Mouse (Mus musculus): ENCODE data around the gene Ndufs4. TPM values are rescaled to one million over a fixed set of nuclear protein-coding genes. Genes with fewer than 3 reads are reported as not detected.
A peak's percentile ranks its signal among the peaks of the same experiment; 100 is the strongest.

The Ndufs4 gene
- 263 and 269 TPM in 2 replicates for polyA plus RNA-seq (2015; fragmentation: Nextera tagmentation; extraction: Ambion mirVana)

GRCm38 (mm10) chr13:114388211-114388965 is at the start of gene Ndufs4:
Gene Ndufs4 (minus strand): TSS chr13:114388258.
- H3K4me3 ChIP-seq (replicated peaks), result peak within 1 kb of the TSS; percentile 92
- 0 out of 2 replicates have a peak, but pooled peaks cover 2% of the 10 kb centered on the region for H3K36me3 ChIP-seq
- no peaks in the 10 kb centered on the region for H3K9me3 ChIP-seq
- peak within 1 kb of the TSS; percentile 73 for H3K9ac ChIP-seq
- ATAC-seq (ENCODE audit: insufficient read depth, low FRiP score, low read depth), result no peak
- H3K4me1 ChIP-seq, result no peaks in the 10 kb centered on the region
- no peaks in the 10 kb centered on the region for H3K27me3 ChIP-seq (replicated peaks)
- peak within 1 kb of the TSS; percentile 71 for H3K4me2 ChIP-seq
- 32% methylated on average over 13 of the region's 13 CpGs for WGBS
- peak within 1 kb of the TSS; percentile 68; the same call in 1 of the 2 replicates for H3K27ac ChIP-seq

- Histone ChIP-seq H3K4me2 (no peak overlapping the region), H3K27me3 (replicated peaks) (no peaks in the 10 kb centered on the region), H3K4me1 (no peaks in the 10 kb centered on the region), H3K27ac (no peak overlapping the region), H3K9me3 (no peaks in the 10 kb centered on the region), H3K36me3 (no peaks in the 10 kb centered on the region), H3K4me3 (replicated peaks) (no peak overlapping the region), H3K9ac (no peak overlapping the region)
- ATAC-seq (ENCODE audit: insufficient read depth, low FRiP score, low read depth), result no peak
- WGBS, result 69% methylated on average over 5 of the region's 5 CpGs
These were observed 44.4 kb upstream of the Ndufs4 start for GRCm38 (mm10) chr13:114432491-114432890.

GRCm38 (mm10) chr13:114425230-114425629 is 37.2 kb upstream of the Ndufs4 start:
- ATAC-seq (ENCODE audit: insufficient read depth, low FRiP score, low read depth), result no peak
- no peaks in the 10 kb centered on the region for H3K9me3 ChIP-seq
- H3K4me2 ChIP-seq, result no peak overlapping the region
- H3K4me1 ChIP-seq, result no peaks in the 10 kb centered on the region
- H3K27ac ChIP-seq, result no peak overlapping the region
- H3K9ac ChIP-seq, result no peak overlapping the region
- H3K27me3 ChIP-seq (replicated peaks), result no peaks in the 10 kb centered on the region
- no peaks in the 10 kb centered on the region for H3K36me3 ChIP-seq
- no peak overlapping the region for H3K4me3 ChIP-seq (replicated peaks)
- 92% methylated on average over 5 of the region's 5 CpGs for WGBS

GRCm38 (mm10) chr13:114420235-114420634 is 32.2 kb upstream of the Ndufs4 start:
- Histone ChIP-seq H3K4me3 (replicated peaks) (no peak overlapping the region), H3K9me3 (no peaks in the 10 kb centered on the region), H3K4me1 (no peaks in the 10 kb centered on the region), H3K27ac (no peak overlapping the region), H3K36me3 (no peaks in the 10 kb centered on the region), H3K4me2 (no peak overlapping the region), H3K9ac (no peak overlapping the region), H3K27me3 (replicated peaks) (no peaks in the 10 kb centered on the region)
- no peak for ATAC-seq (ENCODE audit: insufficient read depth, low FRiP score, low read depth)
- 71% methylated on average over 8 of the region's 8 CpGs for WGBS

- H3K27me3 ChIP-seq (replicated peaks), result no peaks in the 10 kb centered on the region
- 59% methylated on average over 3 of the region's 3 CpGs for WGBS
- H3K4me1 ChIP-seq, result no peaks in the 10 kb centered on the region
- no peak overlapping the region for H3K27ac ChIP-seq
- no peak overlapping the region for H3K4me3 ChIP-seq (replicated peaks)
- no peaks in the 10 kb centered on the region for H3K36me3 ChIP-seq
- no peaks in the 10 kb centered on the region for H3K9me3 ChIP-seq
- no peak for ATAC-seq (ENCODE audit: insufficient read depth, low FRiP score, low read depth)
- H3K9ac ChIP-seq, result no peak overlapping the region
- H3K4me2 ChIP-seq, result no peak overlapping the region
These were observed 31.3 kb upstream of the Ndufs4 start for GRCm38 (mm10) chr13:114419364-114419763.

GRCm38 (mm10) chr13:114412326-114412725 is 24.3 kb upstream of the Ndufs4 start:
- Histone ChIP-seq H3K4me3 (replicated peaks) (no peak overlapping the region), H3K27ac (no peak overlapping the region), H3K9ac (no peak overlapping the region), H3K4me2 (no peak overlapping the region), H3K9me3 (no peaks in the 10 kb centered on the region), H3K4me1 (no peaks in the 10 kb centered on the region), H3K27me3 (replicated peaks) (no peaks in the 10 kb centered on the region), H3K36me3 (no peaks in the 10 kb centered on the region)
- no peak for ATAC-seq (ENCODE audit: insufficient read depth, low FRiP score, low read depth)

GRCm38 (mm10) chr13:114406866-114407265 is 18.8 kb upstream of the Ndufs4 start:
- Histone ChIP-seq H3K9ac (no peak overlapping the region), H3K4me1 (no peaks in the 10 kb centered on the region), H3K27me3 (replicated peaks) (no peaks in the 10 kb centered on the region), H3K4me3 (replicated peaks) (no peak overlapping the region), H3K9me3 (no peaks in the 10 kb centered on the region), H3K4me2 (no peak overlapping the region), H3K27ac (no peak overlapping the region), H3K36me3 (no peaks in the 10 kb centered on the region)
- 21% methylated on average over 5 of the region's 5 CpGs for WGBS
- no peak for ATAC-seq (ENCODE audit: insufficient read depth, low FRiP score, low read depth)

- Histone ChIP-seq H3K4me2 (no peak overlapping the region), H3K9ac (no peak overlapping the region), H3K4me1 (no peaks in the 10 kb centered on the region), H3K9me3 (no peaks in the 10 kb centered on the region), H3K27me3 (replicated peaks) (no peaks in the 10 kb centered on the region), H3K36me3 (no peaks in the 10 kb centered on the region), H3K4me3 (replicated peaks) (no peak overlapping the region), H3K27ac (no peak overlapping the region)
- no peak for ATAC-seq (ENCODE audit: insufficient read depth, low FRiP score, low read depth)
- WGBS, result 28% methylated on average over 5 of the region's 5 CpGs
These were observed 18.4 kb upstream of the Ndufs4 start for GRCm38 (mm10) chr13:114406424-114406823.

- H3K36me3 ChIP-seq, result no peaks in the 10 kb centered on the region
- no peaks in the 10 kb centered on the region for H3K4me1 ChIP-seq
- no peak overlapping the region for H3K4me3 ChIP-seq (replicated peaks)
- no peaks in the 10 kb centered on the region for H3K27me3 ChIP-seq (replicated peaks)
- WGBS, result 83% methylated on average over 9 of the region's 9 CpGs
- no peak overlapping the region for H3K27ac ChIP-seq
- H3K4me2 ChIP-seq, result no peak overlapping the region
- H3K9ac ChIP-seq, result no peak overlapping the region
- no peaks in the 10 kb centered on the region for H3K9me3 ChIP-seq
- ATAC-seq (ENCODE audit: insufficient read depth, low FRiP score, low read depth), result no peak
These were observed 17.1 kb upstream of the Ndufs4 start for GRCm38 (mm10) chr13:114405100-114405715.

- whole genome bisulfite sequencing, result 71% methylated on average over 2 of the region's 2 CpGs
- H3K9ac ChIP-seq, result no peak overlapping the region
- ATAC-seq (ENCODE audit: insufficient read depth, low FRiP score, low read depth), result no peak
- H3K27me3 ChIP-seq (replicated peaks), result no peaks in the 10 kb centered on the region
- H3K4me2 ChIP-seq, result no peak overlapping the region
- no peaks in the 10 kb centered on the region for H3K36me3 ChIP-seq
- no peaks in the 10 kb centered on the region for H3K4me1 ChIP-seq
- H3K27ac ChIP-seq, result no peak overlapping the region
- H3K9me3 ChIP-seq, result no peaks in the 10 kb centered on the region
- no peak overlapping the region for H3K4me3 ChIP-seq (replicated peaks)
These were observed 10.8 kb upstream of the Ndufs4 start for GRCm38 (mm10) chr13:114398906-114399305.

- no peak overlapping the region for H3K9ac ChIP-seq
- H3K27me3 ChIP-seq (replicated peaks), result no peaks in the 10 kb centered on the region
- H3K9me3 ChIP-seq, result no peaks in the 10 kb centered on the region
- H3K4me3 ChIP-seq (replicated peaks), result no peak overlapping the region
- 74% methylated on average over 9 of the region's 9 CpGs for WGBS
- no peak for ATAC-seq (ENCODE audit: insufficient read depth, low FRiP score, low read depth)
- no peaks in the 10 kb centered on the region for H3K4me1 ChIP-seq
- H3K36me3 ChIP-seq, result no peaks in the 10 kb centered on the region
- H3K27ac ChIP-seq, result no peak overlapping the region
- no peak overlapping the region for H3K4me2 ChIP-seq
These were observed 9.2 kb upstream of the Ndufs4 start for GRCm38 (mm10) chr13:114397281-114397680.

GRCm38 (mm10) chr13:114396863-114397262 is 8.8 kb upstream of the Ndufs4 start:
- ATAC-seq (ENCODE audit: insufficient read depth, low FRiP score, low read depth), result no peak

More at GRCm38 (mm10) chr13:114396863-114397262, 8.8 kb upstream of the Ndufs4 start:
- Histone ChIP-seq H3K36me3 (no peaks in the 10 kb centered on the region), H3K4me2 (no peak overlapping the region), H3K4me1 (no peaks in the 10 kb centered on the region), H3K27me3 (replicated peaks) (no peaks in the 10 kb centered on the region), H3K9ac (no peak overlapping the region), H3K4me3 (replicated peaks) (no peak overlapping the region), H3K9me3 (no peaks in the 10 kb centered on the region), H3K27ac (no peak overlapping the region)
- 68% methylated on average over 10 of the region's 10 CpGs for whole genome bisulfite sequencing
